Mouse (Mus musculus) kidney, postnatal 0 days (tissue): ENCODE results near the gene Anp32b. TPM values are rescaled to one million over a fixed set of nuclear protein-coding genes. Genes with fewer than 3 reads are reported as not detected.

Source experiments
- ATAC-seq: fragments of 200-750 bp; cut with Nextera tagmentation; replicated peaks from 2 replicates; pipeline ENCODE4 v1.8.0; 2017; ENCODE audit warnings: low read depth, moderate number of reproducible peaks, moderate TSS enrichment, moderate library complexity; ENCODE audit not compliant: low FRiP score
- DNase-seq: peaks from one replicate; pipeline ENCODE4 v3.0.0-alpha.2; 2016; ENCODE audit warnings: low spot score
- H3K27ac ChIP-seq: fragments of 300-500 bp; sonication (generic); 2 replicates; pipeline ENCODE4 v1.5.1; 2014; ENCODE audit warnings: mild to moderate bottlenecking
- H3K27me3 ChIP-seq: fragments of 300-500 bp; sonication (generic); 2 replicates; pipeline ENCODE4 v1.6.1; 2014; ENCODE audit warnings: low read length, mixed read lengths; ENCODE audit not compliant: insufficient read depth
- H3K36me3 ChIP-seq: fragments of 300-500 bp; sonication (generic); 2 replicates; pipeline ENCODE4 v1.6.1; 2014; ENCODE audit warnings: low read length, mixed read lengths; ENCODE audit not compliant: insufficient read depth
- H3K4me1 ChIP-seq: fragments of 300-500 bp; sonication (generic); replicated peaks from 2 replicates; pipeline ENCODE4 v1.6.1; 2014; ENCODE audit warnings: antibody characterized with exemption, low read length, mixed read lengths; ENCODE audit not compliant: insufficient read depth
- H3K4me2 ChIP-seq: fragments of 300-500 bp; sonication (generic); 2 replicates; pipeline ENCODE4 v1.6.1; 2014; ENCODE audit warnings: mild to moderate bottlenecking, low read length, moderate library complexity, mixed read lengths
- H3K4me3 ChIP-seq: fragments of 300-500 bp; sonication (generic); replicated peaks from 2 replicates; pipeline ENCODE4 v1.5.1; 2014; ENCODE audit warnings: low read depth, low read length
- H3K9ac ChIP-seq: fragments of 300-500 bp; sonication (generic); 2 replicates; pipeline ENCODE4 v1.6.1; 2014; ENCODE audit warnings: low read depth, low read length
- H3K9me3 ChIP-seq: fragments of 300-500 bp; sonication (generic); replicated peaks from 2 replicates; pipeline ENCODE4 v1.6.1; 2016; ENCODE audit warnings: low read length, inconsistent platforms, mixed read lengths
- CTCF ChIP-seq: IDR thresholded peaks from 2 replicates; pipeline ENCODE4 v1.5.1; 2016; ENCODE audit warnings: antibody characterized with exemption, low read depth, mild to moderate bottlenecking, moderate library complexity
- WGBS: fragments of 180-500 bp; shearing (Covaris S2); extraction: QIAGEN DNeasy Blood & Tissue Kit; methylation state at CpG from one replicate; pipeline ENCODE4 v1.1.7; 2014; 5-methylcytosine and 5-hydroxymethylcytosine counted together
- polyA plus RNA-seq: library from polyadenylated mRNA; unstranded; fragments of >200 nt; fragmentation: Nextera tagmentation; extraction: Ambion mirVana; gene quantifications from 2 replicates; pipeline ENCODE4 v1.2.1, GENCODE M21; 2015

Gene Anp32b
- polyA plus RNA-seq, 1 experiment from 2014 or later = 198 TPM

GRCm38 (mm10) chr4:46485696-46486417 is 35.2 kb downstream of the Anp32b start:
- H3K36me3 ChIP-seq = no peaks in the 10 kb centered on the region
- H3K4me3 ChIP-seq = no peak overlapping the region
- no peak overlapping the region for H3K9ac ChIP-seq
- 0 out of 2 replicates have a peak, but pooled peaks cover 3% of the 10 kb centered on the region for H3K4me1 ChIP-seq
- ATAC-seq (no peak), DNase-seq (peak; percentile 75)
- H3K27me3 ChIP-seq = no peaks in the 10 kb centered on the region
- H3K4me2 ChIP-seq = no peak overlapping the region
- H3K9me3 ChIP-seq = no peaks in the 10 kb centered on the region
- 20% methylated on average over 14 of the region's 14 CpGs for WGBS
- no peak for TF ChIP-seq CTCF
- peak overlapping the region; percentile 19; the same call in 1 of the 2 replicates for H3K27ac ChIP-seq

DNA sequence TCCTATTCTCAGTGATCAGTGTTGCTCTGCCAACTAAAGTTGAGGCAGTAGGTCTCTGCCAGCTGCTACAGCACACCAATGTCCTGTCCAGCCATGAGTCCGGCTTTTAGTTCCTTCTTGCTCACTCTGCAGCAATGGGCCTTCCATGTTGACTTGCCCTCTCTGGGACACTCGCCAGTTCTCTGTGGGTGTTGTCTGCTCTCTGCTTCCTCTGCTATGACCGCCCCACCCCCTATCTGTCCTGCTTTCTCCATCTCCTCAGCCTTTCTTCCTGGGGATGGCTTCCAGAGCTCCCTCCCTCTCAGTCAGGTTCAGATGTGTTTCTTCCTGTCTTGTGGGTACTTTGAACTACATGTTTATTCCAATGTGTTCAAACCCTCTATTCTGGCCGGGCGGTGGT is 36.6 kb downstream of the Anp32b start:
- 0 out of 2 replicates have a peak, but pooled peaks cover 3% of the 10 kb centered on the region for H3K4me1 ChIP-seq
- no peaks in the 10 kb centered on the region for H3K27me3 ChIP-seq
- H3K9me3 ChIP-seq = no peaks in the 10 kb centered on the region
- H3K27ac ChIP-seq = no peak overlapping the region
- TF ChIP-seq CTCF = no peak
- no peaks in the 10 kb centered on the region for H3K36me3 ChIP-seq
- ATAC-seq = no peak
- no peak overlapping the region for H3K9ac ChIP-seq
- no peak for DNase-seq
- H3K4me3 ChIP-seq = no peak overlapping the region
- no peak overlapping the region for H3K4me2 ChIP-seq
- 83% methylated on average over 5 of the region's 5 CpGs for WGBS

DNA sequence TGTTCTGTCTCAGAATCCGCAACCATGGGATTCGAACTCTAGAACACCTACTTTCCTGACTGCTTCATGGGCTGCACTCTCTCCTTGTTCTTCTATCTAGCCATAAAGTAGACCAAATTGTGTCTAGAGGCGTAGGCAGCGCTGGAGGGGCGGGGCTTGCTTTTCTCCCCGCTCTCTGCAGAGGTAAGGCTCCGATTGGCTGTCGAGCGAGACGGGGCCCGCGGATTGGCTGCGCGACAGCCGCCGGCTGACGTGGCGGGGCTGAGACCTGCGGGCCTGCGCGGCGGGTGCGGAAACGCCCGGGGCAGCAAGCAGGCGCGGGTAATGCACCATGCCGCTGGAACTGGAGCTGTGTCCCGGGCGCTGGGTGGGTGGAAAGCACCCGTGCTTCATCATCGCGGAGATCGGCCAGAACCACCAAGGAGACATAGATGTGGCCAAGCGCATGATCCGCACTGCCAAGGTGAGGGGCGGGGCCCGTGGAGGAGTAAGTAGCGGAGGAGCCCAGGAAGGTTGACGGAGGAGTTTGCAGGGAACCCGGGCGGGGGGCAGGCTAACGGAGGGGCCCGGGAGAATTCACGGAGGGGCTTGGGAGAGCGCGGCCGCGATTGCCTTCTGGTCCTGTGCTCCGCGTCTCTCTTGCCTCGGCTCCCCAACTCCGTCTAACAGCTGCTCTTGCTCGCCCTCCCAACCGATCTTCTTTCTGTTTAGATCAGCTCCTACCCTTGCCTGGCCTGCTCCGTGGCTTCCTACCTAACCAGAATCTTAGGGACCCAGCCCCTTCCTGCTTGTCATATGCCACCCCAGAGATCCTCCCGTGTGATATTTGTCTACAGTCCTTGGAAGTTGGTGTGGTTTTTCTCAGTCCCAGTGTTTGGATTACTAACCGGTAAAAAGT is 38.6 kb downstream of the Anp32b start, which contains the start of gene Nans:
TSS of gene Nans (plus strand) at position 221 of the 898 bp plus-strand sequence.
- peak; percentile 98 for ATAC-seq
- under 1% methylated on average over 58 of the region's 58 CpGs for WGBS

DNA sequence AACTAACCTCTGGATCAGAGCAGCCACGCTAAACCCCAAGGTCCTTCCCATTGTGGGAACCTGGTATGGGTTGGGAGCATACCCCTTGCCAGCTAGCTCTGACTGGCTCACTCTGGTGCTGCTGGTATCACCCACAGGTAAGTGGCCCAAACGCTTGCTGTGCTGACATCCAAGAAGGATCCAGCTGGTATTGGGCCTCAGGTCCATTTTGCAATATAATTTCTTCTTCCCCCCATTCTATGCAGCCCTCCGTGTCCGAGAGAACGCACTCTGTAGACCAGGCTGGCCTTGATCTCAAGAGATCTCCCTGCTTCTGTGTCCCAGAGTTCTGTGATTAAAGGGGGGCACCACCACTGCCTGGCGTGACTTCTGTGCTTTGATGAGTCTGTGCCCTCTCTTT is 42.4 kb downstream of the Anp32b start:
- no peak for TF ChIP-seq CTCF
- no peak overlapping the region for H3K9ac ChIP-seq
- H3K36me3 ChIP-seq = peaks cover 14% of the 10 kb centered on the region; the same call in 1 of the 2 replicates
- WGBS = 97% methylated on average over 6 of the region's 6 CpGs
- no peaks in the 10 kb centered on the region for H3K4me1 ChIP-seq
- no peaks in the 10 kb centered on the region for H3K9me3 ChIP-seq
- no peak for DNase-seq
- H3K27me3 ChIP-seq = no peaks in the 10 kb centered on the region
- no peak overlapping the region for H3K4me2 ChIP-seq
- no peak overlapping the region for H3K4me3 ChIP-seq
- H3K27ac ChIP-seq = no peak overlapping the region
- ATAC-seq = no peak

More for the DNA sequence above, 38.6 kb downstream of the Anp32b start, which contains the start of gene Nans:
- Histone ChIP-seq H3K27me3 (no peaks in the 10 kb centered on the region), H3K9me3 (no peaks in the 10 kb centered on the region), H3K36me3 (0 out of 2 replicates have a peak, but pooled peaks cover 10% of the 10 kb centered on the region), H3K4me3 (peak within 1 kb of the TSS; percentile 76), H3K4me1 (0 out of 2 replicates have a peak, but pooled peaks cover 3% of the 10 kb centered on the region), H3K4me2 (peak within 1 kb of the TSS; percentile 89), H3K9ac (peak within 1 kb of the TSS; percentile 61), H3K27ac (peak within 1 kb of the TSS; percentile 38; the same call in 1 of the 2 replicates)
- DNase-seq = peak; percentile 97
- TF ChIP-seq CTCF = no peak

DNA sequence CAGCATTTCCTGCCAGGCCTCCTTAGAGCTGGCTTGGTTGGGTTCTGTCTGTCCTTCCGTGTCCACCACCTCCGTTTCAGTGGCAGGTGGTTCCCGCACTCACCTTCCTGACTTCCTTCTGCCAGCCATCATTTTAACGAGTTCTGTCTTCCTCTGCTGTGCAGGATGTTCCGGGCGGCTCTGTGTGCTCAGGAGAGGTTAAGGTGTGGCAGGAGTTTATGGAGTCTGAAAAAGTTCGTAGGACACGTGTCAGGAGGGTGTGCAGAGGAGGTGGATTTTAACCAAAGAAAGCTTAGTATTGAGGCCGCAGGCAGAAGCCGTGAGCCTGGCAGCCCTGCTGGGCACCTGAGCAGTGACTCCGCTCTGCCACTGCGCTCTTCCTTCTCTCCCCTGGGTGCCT is 44.8 kb downstream of the Anp32b start:
- Histone ChIP-seq H3K9me3 (no peaks in the 10 kb centered on the region), H3K4me1 (no peaks in the 10 kb centered on the region), H3K27me3 (no peaks in the 10 kb centered on the region), H3K9ac (no peak overlapping the region), H3K36me3 (peaks cover 16% of the 10 kb centered on the region; the same call in 1 of the 2 replicates), H3K27ac (no peak overlapping the region), H3K4me2 (no peak overlapping the region), H3K4me3 (no peak overlapping the region)
- DNase-seq (no peak), ATAC-seq (no peak)
- 53% methylated on average over 12 of the region's 12 CpGs for WGBS
- TF ChIP-seq CTCF = no peak

GRCm38 (mm10) chr4:46497286-46497892 is 46.7 kb downstream of the Anp32b start:
- DNase-seq (peak; percentile 74), ATAC-seq (no peak; the same call in 1 of the 2 replicates)
- no peak overlapping the region for H3K9ac ChIP-seq
- no peak overlapping the region for H3K4me2 ChIP-seq
- H3K4me1 ChIP-seq = no peaks in the 10 kb centered on the region
- H3K36me3 ChIP-seq = peaks cover 22% of the 10 kb centered on the region
- no peaks in the 10 kb centered on the region for H3K9me3 ChIP-seq
- 51% methylated on average over 4 of the region's 4 CpGs for WGBS
- H3K27me3 ChIP-seq = no peaks in the 10 kb centered on the region
- no peak overlapping the region for H3K27ac ChIP-seq
- no peak overlapping the region for H3K4me3 ChIP-seq
- peak; percentile 99 for TF ChIP-seq CTCF
